Mouse (Mus musculus) kidney, embryonic 16.5 days (tissue): Measurements from ENCODE around the gene Tmprss4. TPM values are rescaled to one million over a fixed set of nuclear protein-coding genes. Genes with fewer than 3 reads are reported as not detected.
A peak's percentile ranks its signal among the peaks of the same experiment; 100 is the strongest.

ENCODE experiments used
- ATAC-seq: fragments of 200-750 bp; cut with Nextera tagmentation; 2 replicates; pipeline ENCODE4 v1.8.0; 2017; ENCODE audit warnings: moderate TSS enrichment; ENCODE audit not compliant: low FRiP score, low TSS enrichment
- H3K27ac ChIP-seq: fragments of 300-500 bp; sonication (generic); 2 replicates; pipeline ENCODE4 v1.5.1; 2014; ENCODE audit warnings: low read length
- H3K27me3 ChIP-seq: fragments of 300-500 bp; sonication (generic); 2 replicates; pipeline ENCODE4 v1.6.1; 2014; ENCODE audit warnings: low read length, control low read depth, mixed read lengths; ENCODE audit not compliant: insufficient read depth
- H3K36me3 ChIP-seq: fragments of 300-500 bp; sonication (generic); 2 replicates; pipeline ENCODE4 v1.6.1; 2014; ENCODE audit warnings: low read length, control low read depth, mixed read lengths; ENCODE audit not compliant: insufficient read depth
- H3K4me1 ChIP-seq: fragments of 300-500 bp; sonication (generic); 2 replicates; pipeline ENCODE4 v1.6.1; 2014; ENCODE audit warnings: low read length, control low read depth, mixed read lengths; ENCODE audit not compliant: insufficient read depth
- H3K4me2 ChIP-seq: fragments of 300-500 bp; sonication (generic); replicated peaks from 2 replicates; pipeline ENCODE4 v1.6.1; 2014; ENCODE audit warnings: low read depth, low read length
- H3K4me3 ChIP-seq: fragments of 300-500 bp; sonication (generic); 2 replicates; pipeline ENCODE4 v1.5.1; 2014; ENCODE audit warnings: mild to moderate bottlenecking, low read length
- H3K9ac ChIP-seq: fragments of 300-500 bp; sonication (generic); replicated peaks from 2 replicates; pipeline ENCODE4 v1.6.1; 2014; ENCODE audit warnings: low read length
- H3K9me3 ChIP-seq: fragments of 300-500 bp; sonication (generic); 2 replicates; pipeline ENCODE4 v1.6.1; 2016; ENCODE audit warnings: low read length, control low read depth
- WGBS: fragments of 180-500 bp; shearing (Covaris S2); extraction: QIAGEN DNeasy Blood & Tissue Kit; methylation state at CpG from one replicate; pipeline ENCODE4 v1.1.7; 2014; 5-methylcytosine and 5-hydroxymethylcytosine counted together
- polyA plus RNA-seq: library from polyadenylated mRNA; unstranded; fragments of >200 nt; fragmentation: Nextera tagmentation; extraction: Ambion mirVana; gene quantifications from 2 replicates; pipeline ENCODE4 v1.2.1, GENCODE M21; 2015

Tmprss4 gene
- 0.33 and 0.61 TPM in 2 replicates for polyA plus RNA-seq

- WGBS = 62% methylated on average over 8 of the region's 8 CpGs
- Histone ChIP-seq H3K36me3 (no peaks in the 10 kb centered on the region), H3K9me3 (no peaks in the 10 kb centered on the region), H3K27me3 (no peaks in the 10 kb centered on the region), H3K4me3 (no peak within 1 kb of the TSS), H3K9ac (0 out of 2 replicates have a peak within 1 kb of the TSS, but pooled peaks have one; percentile 7), H3K4me1 (peaks cover 6% of the 10 kb centered on the region), H3K4me2 (no peak within 1 kb of the TSS), H3K27ac (no peak within 1 kb of the TSS)
- peak; percentile 44; the same call in 1 of the 2 replicates for ATAC-seq
Measured at GRCm38 (mm10) chr9:45203797-45204410, at the start of gene Tmprss4. Gene Tmprss4 (minus strand): TSS chr9:45204092.

- 76% methylated on average over 6 of the region's 6 CpGs for WGBS
- Histone ChIP-seq H3K27ac (no peak overlapping the region), H3K27me3 (no peaks in the 10 kb centered on the region), H3K4me1 (no peaks in the 10 kb centered on the region), H3K4me2 (no peak overlapping the region), H3K4me3 (no peak overlapping the region), H3K9ac (no peak overlapping the region), H3K36me3 (no peaks in the 10 kb centered on the region), H3K9me3 (no peaks in the 10 kb centered on the region)
- no peak for ATAC-seq
Measured at GRCm38 (mm10) chr9:45252395-45252794, 48.5 kb upstream of the Tmprss4 start.

GRCm38 (mm10) chr9:45251990-45252389 is 48.1 kb upstream of the Tmprss4 start:
- Histone ChIP-seq H3K4me3 (no peak overlapping the region), H3K27ac (no peak overlapping the region), H3K9ac (no peak overlapping the region), H3K4me1 (no peaks in the 10 kb centered on the region), H3K4me2 (no peak overlapping the region), H3K36me3 (no peaks in the 10 kb centered on the region), H3K9me3 (no peaks in the 10 kb centered on the region), H3K27me3 (no peaks in the 10 kb centered on the region)
- no peak for ATAC-seq
- WGBS = 53% methylated on average over 4 of the region's 4 CpGs

- Histone ChIP-seq H3K9ac (no peak overlapping the region), H3K4me1 (no peaks in the 10 kb centered on the region), H3K4me3 (no peak overlapping the region), H3K27me3 (no peaks in the 10 kb centered on the region), H3K9me3 (no peaks in the 10 kb centered on the region), H3K4me2 (no peak overlapping the region), H3K36me3 (no peaks in the 10 kb centered on the region), H3K27ac (no peak overlapping the region)
- 78% methylated on average over 3 of the region's 3 CpGs for WGBS
- no peak for ATAC-seq
Measured at GRCm38 (mm10) chr9:45251281-45251680, 47.4 kb upstream of the Tmprss4 start.

- Histone ChIP-seq H3K9ac (no peak overlapping the region), H3K36me3 (no peaks in the 10 kb centered on the region), H3K27me3 (no peaks in the 10 kb centered on the region), H3K4me3 (no peak overlapping the region), H3K9me3 (no peaks in the 10 kb centered on the region), H3K27ac (no peak overlapping the region), H3K4me1 (no peaks in the 10 kb centered on the region), H3K4me2 (no peak overlapping the region)
- 88% methylated on average over 7 of the region's 7 CpGs for WGBS
- no peak for ATAC-seq
Measured at GRCm38 (mm10) chr9:45250306-45250705, 46.4 kb upstream of the Tmprss4 start.

GRCm38 (mm10) chr9:45247536-45247935 is 43.6 kb upstream of the Tmprss4 start:
- no peak for ATAC-seq
- Histone ChIP-seq H3K4me1 (no peaks in the 10 kb centered on the region), H3K9me3 (no peaks in the 10 kb centered on the region), H3K36me3 (no peaks in the 10 kb centered on the region), H3K4me2 (no peak overlapping the region), H3K4me3 (no peak overlapping the region), H3K9ac (no peak overlapping the region), H3K27me3 (no peaks in the 10 kb centered on the region), H3K27ac (no peak overlapping the region)
- 60% methylated on average over 2 of the region's 2 CpGs for WGBS

- no peaks in the 10 kb centered on the region for H3K4me1 ChIP-seq
- no peak overlapping the region for H3K27ac ChIP-seq
- no peak overlapping the region for H3K4me2 ChIP-seq
- WGBS = 90% methylated on average over 6 of the region's 6 CpGs
- H3K27me3 ChIP-seq = no peaks in the 10 kb centered on the region
- H3K4me3 ChIP-seq = no peak overlapping the region
- no peak overlapping the region for H3K9ac ChIP-seq
- H3K36me3 ChIP-seq = no peaks in the 10 kb centered on the region
- H3K9me3 ChIP-seq = no peaks in the 10 kb centered on the region
- ATAC-seq = no peak
Measured at GRCm38 (mm10) chr9:45246060-45246459, 42.2 kb upstream of the Tmprss4 start.

- 58% methylated on average over 1 of the region's 1 CpGs for WGBS
Measured at GRCm38 (mm10) chr9:45245432-45245831, 41.5 kb upstream of the Tmprss4 start.

GRCm38 (mm10) chr9:45241397-45241796 is 37.5 kb upstream of the Tmprss4 start:
- H3K4me3 ChIP-seq = no peak overlapping the region
- 86% methylated on average over 5 of the region's 5 CpGs for WGBS
- ATAC-seq = no peak
- no peaks in the 10 kb centered on the region for H3K4me1 ChIP-seq
- H3K36me3 ChIP-seq = no peaks in the 10 kb centered on the region
- no peaks in the 10 kb centered on the region; the same call in 1 of the 2 replicates for H3K9me3 ChIP-seq
- H3K9ac ChIP-seq = no peak overlapping the region
- no peak overlapping the region for H3K4me2 ChIP-seq
- H3K27me3 ChIP-seq = no peaks in the 10 kb centered on the region
- H3K27ac ChIP-seq = no peak overlapping the region

More at GRCm38 (mm10) chr9:45245432-45245831, 41.5 kb upstream of the Tmprss4 start:
- Histone ChIP-seq H3K4me3 (no peak overlapping the region), H3K9me3 (no peaks in the 10 kb centered on the region), H3K4me1 (no peaks in the 10 kb centered on the region), H3K9ac (no peak overlapping the region), H3K27ac (no peak overlapping the region), H3K27me3 (no peaks in the 10 kb centered on the region), H3K4me2 (no peak overlapping the region), H3K36me3 (no peaks in the 10 kb centered on the region)
- ATAC-seq = no peak

GRCm38 (mm10) chr9:45236744-45237143 is 32.9 kb upstream of the Tmprss4 start:
- Histone ChIP-seq H3K4me1 (no peaks in the 10 kb centered on the region), H3K4me3 (no peak overlapping the region), H3K27ac (no peak overlapping the region), H3K27me3 (no peaks in the 10 kb centered on the region), H3K4me2 (no peak overlapping the region), H3K9ac (no peak overlapping the region), H3K36me3 (no peaks in the 10 kb centered on the region), H3K9me3 (no peaks in the 10 kb centered on the region; the same call in 1 of the 2 replicates)
- 48% methylated on average over 7 of the region's 7 CpGs for WGBS
- no peak for ATAC-seq
